Mouse (Mus musculus): ENCODE data around the gene Arl16. TPM values are rescaled to one million over a fixed set of nuclear protein-coding genes. Genes with fewer than 3 reads are reported as not detected.
A peak's percentile ranks its signal among the peaks of the same experiment; 100 is the strongest.

The Arl16 gene
- polyA plus RNA-seq, 1 experiment: 21.1 TPM

- Histone ChIP-seq H3K27me3 (replicated peaks; ENCODE audit: control insufficient read depth, insufficient read depth, low read length) (no peaks in the 10 kb centered on the region), H3K36me3 (ENCODE audit: control insufficient read depth, insufficient read depth, low read length) (no peaks in the 10 kb centered on the region), H3K27ac (ENCODE audit: insufficient read depth, low read depth, low read length) (no peak overlapping the region), H3K4me1 (ENCODE audit: control insufficient read depth, insufficient read depth, low read length) (peaks cover 10% of the 10 kb centered on the region; the same call in 1 of the 2 replicates), H3K4me3 (ENCODE audit: insufficient read depth, low read depth, low read length) (no peak overlapping the region)
- TF ChIP-seq CTCF (conservative IDR thresholded peaks at IDR 0.05; ENCODE audit: insufficient read depth, insufficient read length, low read depth, low read length): no peak
- TF ChIP-seq POLR2A (IDR thresholded peaks at IDR 0.05; ENCODE audit: low read depth, low read length): no peak
- no peak for DNase-seq
- 83% methylated on average over 9 of the region's 9 CpGs for WGBS
These were observed 41.0 kb upstream of the Arl16 start for GRCm38 (mm10) chr11:120508290-120508870.

GRCm38 (mm10) chr11:120507611-120508289 lies 40.3 kb upstream of the Arl16 start:
- TF ChIP-seq POLR2A (IDR thresholded peaks at IDR 0.05; ENCODE audit: low read depth, low read length) (no peak), CTCF (conservative IDR thresholded peaks at IDR 0.05; ENCODE audit: insufficient read depth, insufficient read length, low read depth, low read length) (no peak)
- Histone ChIP-seq H3K4me1 (ENCODE audit: control insufficient read depth, insufficient read depth, low read length) (peaks cover 10% of the 10 kb centered on the region; the same call in 1 of the 2 replicates), H3K27ac (ENCODE audit: insufficient read depth, low read depth, low read length) (no peak overlapping the region), H3K4me3 (ENCODE audit: insufficient read depth, low read depth, low read length) (no peak overlapping the region), H3K27me3 (replicated peaks; ENCODE audit: control insufficient read depth, insufficient read depth, low read length) (no peaks in the 10 kb centered on the region), H3K36me3 (ENCODE audit: control insufficient read depth, insufficient read depth, low read length) (no peaks in the 10 kb centered on the region)
- 72% methylated on average over 13 of the region's 13 CpGs for WGBS
- DNase-seq: no peak

DNA sequence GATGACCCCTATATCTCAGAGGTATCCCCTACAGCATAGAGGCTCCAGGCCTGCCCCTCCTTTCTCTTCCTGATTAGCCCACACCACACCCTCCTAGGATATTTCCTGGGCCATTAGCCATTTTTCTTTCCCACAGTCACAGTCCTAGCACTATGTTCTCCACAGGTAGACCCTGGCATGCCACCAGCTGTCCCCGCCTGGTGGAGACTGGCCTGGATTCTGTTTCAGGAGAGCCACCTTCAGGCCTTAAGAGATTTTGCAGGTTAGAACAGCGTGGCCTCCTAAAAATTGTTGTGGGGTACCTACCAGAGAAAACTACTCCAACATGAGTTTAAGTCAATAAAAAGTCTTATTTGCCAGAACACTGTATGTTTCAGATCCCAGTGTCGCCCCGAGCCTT lies 39.5 kb upstream of the Arl16 start:
- H3K36me3 ChIP-seq (ENCODE audit: control insufficient read depth, insufficient read depth, low read length): no peaks in the 10 kb centered on the region
- WGBS: 64% methylated on average over 4 of the region's 4 CpGs
- peaks cover 11% of the 10 kb centered on the region; the same call in 1 of the 2 replicates for H3K4me1 ChIP-seq (ENCODE audit: control insufficient read depth, insufficient read depth, low read length)
- DNase-seq: peak; percentile 68
- no peak overlapping the region for H3K4me3 ChIP-seq (ENCODE audit: insufficient read depth, low read depth, low read length)
- H3K27ac ChIP-seq (ENCODE audit: insufficient read depth, low read depth, low read length): peak overlapping the region; percentile 63; the same call in 1 of the 2 replicates
- no peaks in the 10 kb centered on the region for H3K27me3 ChIP-seq (replicated peaks; ENCODE audit: control insufficient read depth, insufficient read depth, low read length)
- TF ChIP-seq CTCF (conservative IDR thresholded peaks at IDR 0.05; ENCODE audit: insufficient read depth, insufficient read length, low read depth, low read length) (peak; percentile 74), POLR2A (IDR thresholded peaks at IDR 0.05; ENCODE audit: low read depth, low read length) (no peak)

GRCm38 (mm10) chr11:120505661-120506060 lies 38.3 kb upstream of the Arl16 start:
- no peak for DNase-seq
- Histone ChIP-seq H3K27me3 (replicated peaks; ENCODE audit: control insufficient read depth, insufficient read depth, low read length) (no peaks in the 10 kb centered on the region), H3K4me1 (ENCODE audit: control insufficient read depth, insufficient read depth, low read length) (peaks cover 19% of the 10 kb centered on the region), H3K4me3 (ENCODE audit: insufficient read depth, low read depth, low read length) (no peak overlapping the region), H3K27ac (ENCODE audit: insufficient read depth, low read depth, low read length) (no peak overlapping the region), H3K36me3 (ENCODE audit: control insufficient read depth, insufficient read depth, low read length) (no peaks in the 10 kb centered on the region)
- TF ChIP-seq CTCF (conservative IDR thresholded peaks at IDR 0.05; ENCODE audit: insufficient read depth, insufficient read length, low read depth, low read length): no peak
- no peak for TF ChIP-seq POLR2A (IDR thresholded peaks at IDR 0.05; ENCODE audit: low read depth, low read length)
- 57% methylated on average over 3 of the region's 3 CpGs for whole genome bisulfite sequencing

GRCm38 (mm10) chr11:120501701-120502100 lies 34.3 kb upstream of the Arl16 start:
- Histone ChIP-seq H3K36me3 (ENCODE audit: control insufficient read depth, insufficient read depth, low read length) (no peaks in the 10 kb centered on the region; the same call in 1 of the 2 replicates), H3K4me3 (ENCODE audit: insufficient read depth, low read depth, low read length) (no peak overlapping the region), H3K4me1 (ENCODE audit: control insufficient read depth, insufficient read depth, low read length) (peaks cover 19% of the 10 kb centered on the region), H3K27me3 (replicated peaks; ENCODE audit: control insufficient read depth, insufficient read depth, low read length) (no peaks in the 10 kb centered on the region), H3K27ac (ENCODE audit: insufficient read depth, low read depth, low read length) (no peak overlapping the region)
- WGBS: 70% methylated on average over 4 of the region's 4 CpGs
- DNase-seq: no peak
- TF ChIP-seq POLR2A (IDR thresholded peaks at IDR 0.05; ENCODE audit: low read depth, low read length): no peak
- no peak for TF ChIP-seq CTCF (conservative IDR thresholded peaks at IDR 0.05; ENCODE audit: insufficient read depth, insufficient read length, low read depth, low read length)

DNA sequence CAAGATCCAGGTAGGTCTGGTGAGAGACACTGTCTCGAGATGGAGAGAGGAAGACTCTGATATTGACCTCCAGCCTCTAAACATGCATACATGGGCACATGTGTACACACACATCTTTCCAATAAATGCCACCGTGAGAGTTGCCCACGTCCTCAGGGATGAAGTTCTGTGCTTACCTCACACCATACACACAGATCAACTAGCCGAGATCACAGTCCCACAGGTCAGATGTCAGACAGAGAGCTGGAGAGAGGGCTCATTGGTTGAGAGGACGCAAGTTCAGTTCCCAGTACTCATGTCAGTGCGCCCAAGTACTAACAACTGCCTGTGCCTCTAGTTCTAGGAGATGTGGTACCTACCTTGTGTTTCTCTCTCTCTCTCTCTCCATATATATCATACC lies 33.6 kb upstream of the Arl16 start:
- Histone ChIP-seq H3K36me3 (ENCODE audit: control insufficient read depth, insufficient read depth, low read length) (no peaks in the 10 kb centered on the region; the same call in 1 of the 2 replicates), H3K4me3 (ENCODE audit: insufficient read depth, low read depth, low read length) (no peak overlapping the region), H3K4me1 (ENCODE audit: control insufficient read depth, insufficient read depth, low read length) (peaks cover 18% of the 10 kb centered on the region), H3K27me3 (replicated peaks; ENCODE audit: control insufficient read depth, insufficient read depth, low read length) (no peaks in the 10 kb centered on the region), H3K27ac (ENCODE audit: insufficient read depth, low read depth, low read length) (peak overlapping the region; percentile 60)
- TF ChIP-seq CTCF (conservative IDR thresholded peaks at IDR 0.05; ENCODE audit: insufficient read depth, insufficient read length, low read depth, low read length): no peak
- no peak for TF ChIP-seq POLR2A (IDR thresholded peaks at IDR 0.05; ENCODE audit: low read depth, low read length)
- whole genome bisulfite sequencing: 31% methylated on average over 6 of the region's 6 CpGs
- DNase-seq: peak; percentile 50

GRCm38 (mm10) chr11:120500357-120500756 lies 33.0 kb upstream of the Arl16 start:
- 7% methylated on average over 3 of the region's 3 CpGs for WGBS
- Histone ChIP-seq H3K36me3 (ENCODE audit: control insufficient read depth, insufficient read depth, low read length) (peaks cover under 1% of the 10 kb centered on the region; the same call in 1 of the 2 replicates), H3K27me3 (replicated peaks; ENCODE audit: control insufficient read depth, insufficient read depth, low read length) (no peaks in the 10 kb centered on the region), H3K4me1 (ENCODE audit: control insufficient read depth, insufficient read depth, low read length) (peaks cover 18% of the 10 kb centered on the region), H3K27ac (ENCODE audit: insufficient read depth, low read depth, low read length) (peak overlapping the region; percentile 75), H3K4me3 (ENCODE audit: insufficient read depth, low read depth, low read length) (no peak overlapping the region)
- peak; percentile 96 for DNase-seq
- TF ChIP-seq POLR2A (IDR thresholded peaks at IDR 0.05; ENCODE audit: low read depth, low read length) (peak; percentile 75), CTCF (conservative IDR thresholded peaks at IDR 0.05; ENCODE audit: insufficient read depth, insufficient read length, low read depth, low read length) (peak; percentile 18; the same call in 1 of the 2 replicates)
